Mouse (Mus musculus): Measurements from ENCODE around the gene Lypla2. TPM values are rescaled to one million over a fixed set of nuclear protein-coding genes. Genes with fewer than 3 reads are reported as not detected.

Gene Lypla2
- polyA plus RNA-seq, 1 experiment from 2014 or later, result 199 TPM

DNA sequence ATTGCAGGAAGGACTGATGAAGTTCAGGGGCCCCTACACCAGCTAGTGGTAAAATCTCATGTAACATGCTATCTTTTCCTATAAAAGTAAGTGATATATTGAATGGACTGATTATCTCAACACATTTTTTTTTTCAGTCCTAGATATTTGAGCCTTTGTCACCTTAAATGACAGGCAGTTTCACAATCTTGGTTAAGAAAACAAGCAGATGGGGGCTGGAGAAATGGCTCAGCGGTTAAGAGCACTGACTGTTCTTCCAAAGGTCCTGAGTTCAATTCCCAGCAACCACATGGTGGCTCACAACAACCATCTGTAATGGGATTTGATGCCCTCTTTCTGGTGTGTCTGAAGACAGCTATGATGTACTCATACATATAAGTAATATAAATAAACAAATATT lies 50.2 kb downstream of the Lypla2 start:
- H3K4me3 ChIP-seq, result no peak overlapping the region
- H3K27me3 ChIP-seq (ENCODE audit: low read depth, poor library complexity, severe bottlenecking), result no peaks in the 10 kb centered on the region
- no peaks in the 10 kb centered on the region for H3K9me3 ChIP-seq (replicated peaks)
- peaks cover 10% of the 10 kb centered on the region for H3K4me1 ChIP-seq
- no peak for DNase-seq (ENCODE audit: low spot score)
- H3K27ac ChIP-seq, result no peak overlapping the region
- 91% methylated on average over 1 of the region's 1 CpGs for WGBS
- peaks cover 27% of the 10 kb centered on the region for H3K36me3 ChIP-seq

DNA sequence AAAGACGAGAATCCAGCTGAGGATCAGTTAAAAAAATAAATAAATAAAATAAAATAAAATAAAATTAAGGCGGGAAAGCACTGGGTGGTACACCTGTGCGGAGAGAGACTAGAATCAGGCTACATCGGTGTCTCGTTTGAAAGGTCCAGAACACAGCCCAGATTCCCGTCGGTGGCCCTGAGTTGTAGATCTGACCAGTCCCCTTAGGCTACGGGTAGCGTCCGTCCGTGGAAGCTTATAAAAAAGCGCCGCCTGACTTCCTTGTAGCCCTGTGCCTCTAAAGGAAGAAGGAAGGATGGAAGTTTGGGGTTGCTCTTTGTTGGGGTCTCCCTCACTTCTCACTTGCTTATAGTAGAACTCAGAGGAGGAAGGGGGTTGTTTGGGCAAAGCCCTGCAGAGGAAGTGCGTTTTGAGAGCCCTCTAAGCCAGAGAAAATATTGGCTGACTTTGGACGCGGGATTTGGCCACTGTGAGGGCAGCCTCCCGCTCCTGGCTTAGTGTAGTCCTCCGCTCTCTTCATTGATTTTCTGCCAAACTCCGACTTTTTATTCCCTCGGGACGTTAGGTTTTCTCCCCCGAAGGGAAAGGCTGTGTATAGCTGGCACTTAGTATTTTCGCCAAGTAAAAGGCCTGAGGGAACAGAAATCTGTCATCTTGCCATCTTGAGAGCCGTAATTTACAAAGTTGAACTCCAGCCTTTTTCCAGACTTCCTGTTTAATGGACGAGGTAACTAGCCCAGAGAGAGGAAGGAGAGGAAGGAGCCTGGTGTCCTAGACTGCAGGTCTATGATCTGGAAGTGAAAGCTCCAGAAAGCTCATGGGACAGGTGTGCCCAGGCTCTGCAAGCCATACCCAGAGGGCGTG lies 50.9 kb downstream of the Lypla2 start:
- H3K9me3 ChIP-seq (replicated peaks), result no peaks in the 10 kb centered on the region
- 10% methylated on average over 26 of the region's 26 CpGs for WGBS
- H3K4me3 ChIP-seq, result peak overlapping the region; percentile 73
- peaks cover 10% of the 10 kb centered on the region for H3K4me1 ChIP-seq
- peak overlapping the region; percentile 83 for H3K27ac ChIP-seq
- H3K36me3 ChIP-seq, result peaks cover 24% of the 10 kb centered on the region
- DNase-seq (ENCODE audit: low spot score), result peak; percentile 50
- H3K27me3 ChIP-seq (ENCODE audit: low read depth, poor library complexity, severe bottlenecking), result no peaks in the 10 kb centered on the region

GRCm38 (mm10) chr4:135920304-135921241 lies 51.9 kb downstream of the Lypla2 start, which contains the start of gene Fuca1:
Gene Fuca1 (plus strand): TSS chr4:135920735.
- 2% methylated on average over 60 of the region's 60 CpGs for WGBS
- H3K27ac ChIP-seq, result peak within 1 kb of the TSS; percentile 83

DNA sequence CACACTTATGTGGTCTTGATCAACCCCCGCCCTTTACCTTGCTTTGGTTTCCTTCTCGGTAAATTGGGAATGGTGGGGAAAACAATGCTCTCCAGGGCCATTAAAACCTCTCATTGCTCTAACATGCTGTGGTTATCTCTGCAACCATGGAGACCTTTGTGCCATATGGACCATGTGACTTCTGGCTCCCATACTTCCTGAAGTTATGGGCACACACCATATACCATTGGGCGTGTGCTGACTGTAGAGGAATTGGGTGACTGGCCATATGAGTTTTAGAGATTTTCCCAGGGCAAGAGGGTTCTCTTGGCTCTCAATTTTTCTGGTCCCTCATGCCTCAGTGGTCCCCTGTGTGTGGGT lies 53.2 kb downstream of the Lypla2 start:
- Histone ChIP-seq H3K4me3 (no peak overlapping the region), H3K27me3 (ENCODE audit: low read depth, poor library complexity, severe bottlenecking) (no peaks in the 10 kb centered on the region), H3K36me3 (peaks cover 12% of the 10 kb centered on the region), H3K27ac (no peak overlapping the region), H3K4me1 (peaks cover 10% of the 10 kb centered on the region), H3K9me3 (replicated peaks) (no peaks in the 10 kb centered on the region)
- DNase-seq (ENCODE audit: low spot score), result no peak
- WGBS, result 93% methylated on average over 3 of the region's 3 CpGs

More at GRCm38 (mm10) chr4:135920304-135921241, 51.9 kb downstream of the Lypla2 start, which contains the start of gene Fuca1:
- Histone ChIP-seq H3K36me3 (peaks cover 16% of the 10 kb centered on the region), H3K4me3 (peak within 1 kb of the TSS; percentile 73), H3K4me1 (peaks cover 10% of the 10 kb centered on the region), H3K9me3 (replicated peaks) (no peaks in the 10 kb centered on the region), H3K27me3 (ENCODE audit: low read depth, poor library complexity, severe bottlenecking) (no peaks in the 10 kb centered on the region)
- DNase-seq (ENCODE audit: low spot score), result peak; percentile 94

GRCm38 (mm10) chr4:135918635-135919279 lies 53.7 kb downstream of the Lypla2 start:
- H3K9me3 ChIP-seq (replicated peaks), result no peaks in the 10 kb centered on the region
- DNase-seq (ENCODE audit: low spot score), result no peak
- H3K27ac ChIP-seq, result no peak overlapping the region
- H3K4me3 ChIP-seq, result no peak overlapping the region
- 91% methylated on average over 13 of the region's 13 CpGs for WGBS
- H3K27me3 ChIP-seq (ENCODE audit: low read depth, poor library complexity, severe bottlenecking), result no peaks in the 10 kb centered on the region
- peaks cover 10% of the 10 kb centered on the region for H3K4me1 ChIP-seq
- peaks cover 9% of the 10 kb centered on the region for H3K36me3 ChIP-seq

Other genes starting within 250 kb of the Lypla2 start
- gene Il22ra1, start 244.5 kb downstream of the Lypla2 start, polyA plus RNA-seq (2016; fragmentation: Nextera tagmentation; extraction: Ambion mirVana), result not detected in 2 replicates
- gene Myom3, start 212.9 kb downstream of the Lypla2 start, polyA plus RNA-seq (2016; fragmentation: Nextera tagmentation; extraction: Ambion mirVana), result 0.11 and 0.15 TPM in 2 replicates
- 328 and 383 TPM in 2 replicates for gene Srsf10, start 116.9 kb downstream of the Lypla2 start, polyA plus RNA-seq (2016; fragmentation: Nextera tagmentation; extraction: Ambion mirVana)
- gene Pnrc2, start 98.8 kb downstream of the Lypla2 start, polyA plus RNA-seq (2016; fragmentation: Nextera tagmentation; extraction: Ambion mirVana), result 177 and 208 TPM in 2 replicates
- 0.38 and 0.53 TPM in 2 replicates for gene Cnr2, start 77.2 kb downstream of the Lypla2 start, polyA plus RNA-seq (2016; fragmentation: Nextera tagmentation; extraction: Ambion mirVana)
- gene Fuca1, start 51.9 kb downstream of the Lypla2 start, polyA plus RNA-seq (2016; fragmentation: Nextera tagmentation; extraction: Ambion mirVana), result 42.5 and 52.3 TPM in 2 replicates
- gene Hmgcl, start 26.2 kb downstream of the Lypla2 start, polyA plus RNA-seq (2016; fragmentation: Nextera tagmentation; extraction: Ambion mirVana), result 68.4 and 78.9 TPM in 2 replicates
- gene Gale, start 8.9 kb downstream of the Lypla2 start, polyA plus RNA-seq (2016; fragmentation: Nextera tagmentation; extraction: Ambion mirVana), result 38.7 and 39.2 TPM in 2 replicates
- gene Pithd1, start 14.6 kb upstream of the Lypla2 start, polyA plus RNA-seq (2016; fragmentation: Nextera tagmentation; extraction: Ambion mirVana), result 73.2 and 73.6 TPM in 2 replicates
- 33.2 and 38.9 TPM in 2 replicates for gene Eloa, start 49.1 kb upstream of the Lypla2 start, polyA plus RNA-seq (2016; fragmentation: Nextera tagmentation; extraction: Ambion mirVana)
- 510 and 589 TPM in 2 replicates for gene Rpl11, start 80.8 kb upstream of the Lypla2 start, polyA plus RNA-seq (2016; fragmentation: Nextera tagmentation; extraction: Ambion mirVana)
- 375 and 475 TPM in 2 replicates for gene Id3, start 170.9 kb upstream of the Lypla2 start, polyA plus RNA-seq (2016; fragmentation: Nextera tagmentation; extraction: Ambion mirVana)
- 6.4 and 7.3 TPM in 2 replicates for gene E2f2, start 199.8 kb upstream of the Lypla2 start, polyA plus RNA-seq (2016; fragmentation: Nextera tagmentation; extraction: Ambion mirVana)
- 2.3 and 3.7 TPM in 2 replicates for gene Asap3, start 233.7 kb upstream of the Lypla2 start, polyA plus RNA-seq (2016; fragmentation: Nextera tagmentation; extraction: Ambion mirVana)

All from limb, embryonic 10.5 days (tissue).